Mouse (Mus musculus) neural tube, embryonic 10.5 days (tissue): ENCODE data around the gene Steap3.

Source experiments
- DNase-seq: peaks from one replicate; pipeline ENCODE4 v3.0.0-alpha.2; 2017; ENCODE audit warnings: low spot score; ENCODE audit errors: extremely low spot score

Steap3 gene

DNA sequence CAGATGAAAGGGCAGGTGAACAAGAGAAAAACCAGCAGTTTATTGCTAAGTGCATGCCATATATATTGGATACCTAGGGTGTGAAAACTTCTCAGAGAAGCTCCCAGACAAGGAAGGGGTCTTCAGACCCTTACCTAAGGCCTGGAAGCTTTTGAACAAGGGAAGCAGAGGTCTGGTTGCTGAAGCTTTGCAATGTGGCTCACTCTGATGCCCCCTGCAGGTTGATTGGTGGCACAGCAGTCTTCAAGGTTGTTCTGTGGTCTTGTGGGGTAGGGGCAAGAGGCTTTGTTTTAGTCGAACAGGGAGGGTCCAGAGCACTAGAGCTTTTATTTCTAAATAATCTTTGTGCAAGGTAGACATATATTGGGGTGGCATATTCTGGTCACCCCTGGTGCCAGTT lies 117.2 kb downstream of the Steap3 start:
- DNase-seq: peak; percentile 31

DNA sequence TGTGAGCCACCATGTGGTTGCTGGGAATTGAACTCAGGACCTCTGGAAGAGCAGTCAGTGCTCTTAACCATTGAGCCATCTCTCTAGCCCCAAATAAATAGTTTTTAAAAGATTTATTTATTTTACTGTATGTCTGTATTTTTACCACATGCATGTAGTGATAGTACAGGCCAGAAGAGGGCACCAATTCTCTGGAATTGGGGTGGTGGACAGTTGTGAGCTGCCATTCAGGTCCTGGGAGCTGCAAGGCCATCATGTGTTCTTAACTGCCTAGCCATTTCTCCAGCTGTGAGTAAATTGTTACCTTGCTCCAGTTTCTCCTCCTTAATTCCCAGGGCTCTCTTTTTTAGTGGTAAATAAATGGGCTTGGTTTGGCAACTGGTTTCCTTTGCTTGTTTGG lies 118.3 kb downstream of the Steap3 start:
- DNase-seq: peak; percentile 27

DNA sequence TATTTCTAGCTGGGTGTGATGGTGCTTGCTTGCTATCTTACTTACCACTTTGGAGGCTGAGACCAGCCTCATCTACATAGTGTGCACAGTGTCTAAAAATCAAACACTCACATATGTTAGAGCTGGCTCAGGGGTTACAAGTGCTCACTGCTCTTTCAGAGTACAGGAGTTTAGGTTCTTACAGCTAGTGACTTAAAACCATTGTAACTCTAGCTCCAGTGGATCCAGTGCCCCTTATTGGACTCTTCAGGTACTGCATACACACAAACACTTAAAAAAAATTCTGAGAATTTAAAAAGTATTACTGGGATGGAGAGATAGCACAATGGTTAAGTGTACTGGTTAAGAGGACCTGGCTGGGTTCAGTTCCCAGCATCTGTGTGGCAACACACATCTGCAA lies 125.5 kb downstream of the Steap3 start:
- no peak for DNase-seq

DNA sequence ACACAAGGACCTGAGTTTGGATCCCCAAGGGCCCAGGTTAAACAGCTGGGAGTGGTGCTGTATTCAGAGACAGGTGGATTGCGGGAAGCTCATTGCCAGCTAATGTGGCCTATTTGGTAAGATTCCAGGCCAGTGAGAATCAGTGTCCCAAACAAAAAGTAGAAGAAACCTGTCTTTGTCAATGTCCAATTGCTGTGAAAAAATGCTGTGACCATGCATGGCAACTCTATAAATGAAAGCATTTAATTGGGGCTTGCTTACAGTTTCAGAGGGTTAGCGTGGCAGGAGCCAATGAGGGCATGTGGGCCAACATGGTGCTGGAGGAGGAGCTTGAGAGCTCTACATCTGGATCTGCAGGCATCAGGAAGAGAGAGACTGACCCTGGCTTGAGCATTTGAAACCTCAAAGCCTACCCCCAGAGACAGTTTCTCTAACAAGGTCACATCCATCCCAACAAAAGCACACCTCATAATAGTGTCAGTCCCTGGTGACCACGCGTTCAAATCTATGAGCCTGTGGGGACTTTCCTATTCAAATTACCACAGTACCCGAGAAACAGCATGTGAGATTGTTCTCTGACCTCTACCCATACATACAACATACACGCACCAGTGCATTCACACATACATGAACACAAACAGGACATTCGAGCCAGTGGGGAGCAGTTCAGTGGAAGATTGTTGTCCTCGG lies 126.8 kb downstream of the Steap3 start:
- DNase-seq: no peak

DNA sequence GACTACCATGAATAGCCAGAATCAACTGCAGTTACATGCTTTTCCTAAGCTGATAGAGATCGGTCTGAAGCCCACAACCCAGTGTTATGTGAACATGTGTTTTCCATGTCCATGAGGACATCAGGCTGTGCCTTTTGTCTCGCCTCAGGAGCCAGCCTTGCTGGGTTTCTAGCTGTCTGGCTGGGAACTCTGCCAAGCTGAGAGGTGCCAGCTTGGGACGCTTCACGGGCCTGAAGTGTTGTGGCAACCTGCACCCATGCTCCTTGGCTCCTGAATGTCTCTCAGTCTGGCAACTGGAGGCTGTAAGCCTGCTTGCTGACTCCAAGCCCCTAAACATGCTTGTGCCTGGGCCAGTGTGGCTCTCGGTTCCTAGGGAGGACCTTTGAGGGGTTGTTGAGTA lies 130.0 kb downstream of the Steap3 start:
- no peak for DNase-seq
